Mouse (Mus musculus) heart, adult 18-20 months (tissue): ENCODE measurements at regions not wholly inside any gene's neighbourhood (a gene's known extent, or its start where the extent isn't known, plus 50 kb on each side); places are given as distances from the start of the nearest gene placed in this dataset.
"Not testable (repeated sequence)": the region's sequence is repeated elsewhere in the genome, so short reads cannot be mapped to it uniquely, and the experiment has no call there.

Experiments
- DNase-seq, 2 experiments: peaks; one replicate each; pipeline ENCODE4 v3.0.0; 2021 to 2022; ENCODE audit warnings: mixed read lengths in 1 of 2

GRCm38 (mm10) chr6:3319378-3319777 is 80.0 kb downstream of the Samd9l start:
- DNase-seq = no peak

DNA sequence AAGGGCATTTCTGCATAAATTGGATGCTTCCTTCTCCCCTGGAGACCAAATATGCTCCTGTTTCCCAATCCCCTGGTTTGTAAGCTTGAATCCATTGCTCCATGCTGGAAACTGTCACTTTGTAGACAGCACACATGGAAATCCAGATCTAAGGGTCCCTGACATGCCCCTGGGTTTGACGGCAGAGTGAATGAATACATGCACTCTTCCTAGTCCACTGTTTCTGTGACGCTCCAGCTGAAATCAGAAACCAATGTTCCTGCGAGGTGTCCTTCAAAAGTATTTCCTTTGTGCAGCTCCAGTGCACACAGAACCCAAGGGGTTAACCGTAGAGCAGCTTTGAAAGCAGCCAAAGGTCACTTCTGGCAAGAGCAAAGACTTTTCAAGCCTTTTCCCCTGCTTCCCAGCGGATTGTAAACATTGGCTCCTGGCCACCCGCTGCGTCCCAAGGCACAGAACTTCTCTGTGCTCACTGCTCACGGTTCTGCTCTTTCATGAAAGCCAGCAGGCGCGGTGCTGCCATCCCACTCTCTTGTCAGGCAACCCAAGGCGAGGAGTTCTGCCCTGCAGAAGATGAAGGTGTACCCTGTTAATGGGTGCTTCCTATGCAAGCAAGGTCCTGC is 91.7 kb downstream of the Samd9l start:
- peak; percentile 12 to 16 for DNase-seq

DNA sequence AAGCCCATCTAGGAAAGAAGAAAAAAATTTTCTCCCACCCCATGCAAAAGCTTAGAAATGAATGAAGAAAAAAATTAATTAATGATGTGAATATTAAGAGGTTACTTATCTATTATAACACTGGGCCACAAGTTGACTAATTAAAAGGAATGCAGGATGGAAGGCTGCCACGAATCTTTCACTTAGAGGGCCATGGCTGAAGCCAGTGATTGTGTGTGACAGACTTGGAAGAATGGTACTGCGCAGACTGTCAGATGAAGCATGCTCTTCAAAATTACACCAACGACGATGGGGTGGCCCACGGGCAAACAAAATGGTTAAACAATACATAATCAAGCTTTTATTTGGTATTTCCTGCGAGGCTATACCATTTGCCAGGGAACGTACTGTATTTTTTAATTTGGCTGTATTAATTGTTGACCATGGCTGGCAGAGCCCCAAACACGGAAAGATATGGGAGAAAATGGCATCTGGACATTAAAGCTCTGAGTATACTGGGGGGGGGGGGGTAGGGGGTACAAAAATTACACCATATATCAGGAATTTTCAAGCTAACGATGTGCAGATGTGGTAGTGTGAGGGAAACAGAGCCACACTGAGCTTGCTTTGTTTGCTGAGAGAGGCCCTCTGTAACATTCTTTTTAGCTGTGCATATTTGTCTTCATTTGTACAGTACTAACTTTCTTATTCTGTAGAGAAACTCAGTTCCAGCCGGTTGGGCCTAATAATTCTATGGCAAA is 94.3 kb downstream of the Samd9l start:
- not testable (repeated sequence) for DNase-seq

- DNase-seq = not testable (repeated sequence)
Measured at GRCm38 (mm10) chr6:3293316-3293715, 106.1 kb downstream of the Samd9l start.

- not testable (repeated sequence) for DNase-seq
Measured at GRCm38 (mm10) chr6:3291983-3292382, 107.4 kb downstream of the Samd9l start.

DNA sequence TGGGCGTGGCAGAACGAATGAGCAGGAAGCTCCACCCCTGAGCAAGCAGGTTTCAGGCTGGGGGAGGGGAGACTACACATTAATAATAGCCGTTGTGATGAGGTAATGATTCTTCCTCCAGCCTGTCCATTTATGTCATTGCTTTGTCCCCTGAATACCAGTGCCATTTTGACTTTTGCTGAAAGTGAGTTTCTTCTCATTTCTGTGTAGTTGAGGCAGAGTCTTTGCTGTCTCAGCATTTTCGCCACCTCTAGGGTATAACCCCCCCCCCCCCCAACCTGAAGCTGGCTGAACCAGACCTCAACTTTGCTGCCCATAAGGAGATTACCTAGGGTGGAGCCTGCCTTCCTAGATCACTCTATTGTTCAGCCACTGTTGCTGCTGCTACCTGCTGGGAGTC is 130.6 kb downstream of the Samd9l start:
- DNase-seq = not testable (repeated sequence)

GRCm38 (mm10) chr6:3265477-3265876 is 133.9 kb downstream of the Samd9l start:
- not testable (repeated sequence) for DNase-seq
